Mouse (Mus musculus): Measurements from ENCODE around the gene Bcl7b. TPM values are rescaled to one million over a fixed set of nuclear protein-coding genes. Genes with fewer than 3 reads are reported as not detected.

The Bcl7b gene
- total and polyA plus RNA-seq, 2 experiments from 2014 or later: 33.2 to 39.7 TPM

DNA sequence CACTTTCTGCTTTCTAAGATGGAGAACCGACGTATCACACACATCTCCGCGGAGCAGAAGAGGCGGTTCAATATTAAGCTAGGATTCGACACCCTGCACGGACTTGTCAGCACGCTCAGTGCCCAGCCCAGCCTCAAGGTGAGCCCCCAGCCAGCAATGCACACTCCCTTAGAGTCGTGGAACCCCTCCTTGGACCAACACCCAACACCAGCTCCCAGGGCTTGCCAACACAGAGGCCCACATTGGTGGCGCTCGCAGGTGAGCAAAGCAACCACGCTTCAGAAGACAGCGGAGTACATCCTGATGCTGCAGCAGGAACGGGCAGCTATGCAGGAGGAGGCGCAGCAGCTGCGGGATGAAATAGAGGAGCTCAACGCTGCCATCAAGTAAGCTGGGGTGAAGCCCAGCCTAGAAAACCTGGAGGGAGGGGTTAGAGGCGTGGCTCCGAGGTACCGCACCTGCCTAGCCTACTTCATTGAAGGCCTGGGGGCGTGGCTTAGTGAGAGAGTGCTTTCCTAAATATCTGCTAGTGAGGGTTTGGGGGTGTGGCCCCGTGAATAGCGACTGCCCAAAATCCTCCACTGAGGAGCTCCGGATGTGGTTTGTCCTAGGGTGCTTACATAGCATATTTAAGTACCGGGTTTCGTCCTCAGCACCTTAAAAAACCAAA, 34.2 kb upstream of the Bcl7b start:
- WGBS: 4% methylated on average over 26 of the region's 26 CpGs
- H3K4me1 ChIP-seq (ENCODE audit: insufficient read depth, low read length): 0 out of 2 replicates have a peak, but pooled peaks cover 5% of the 10 kb centered on the region
- H3K9ac ChIP-seq (replicated peaks; ENCODE audit: low read length, poor library complexity, severe bottlenecking): peak overlapping the region; percentile 46
- peaks cover 16% of the 10 kb centered on the region for H3K27me3 ChIP-seq (ENCODE audit: insufficient read depth, low read length)
- H3K9me3 ChIP-seq (ENCODE audit: low read length): no peaks in the 10 kb centered on the region
- DNase-seq (ENCODE audit: low spot score) (peak; percentile 62), ATAC-seq (ENCODE audit: low FRiP score) (0 out of 2 replicates have a peak, but pooled peaks have one; percentile 13)
- no peak overlapping the region for H3K27ac ChIP-seq (ENCODE audit: low read depth, low read length)
- H3K36me3 ChIP-seq (ENCODE audit: insufficient read depth, low read length): no peaks in the 10 kb centered on the region
- TF ChIP-seq CTCF (IDR thresholded peaks at IDR 0.05): no peak
- H3K4me2 ChIP-seq (ENCODE audit: low read depth, low read length, poor library complexity, severe bottlenecking): peak overlapping the region; percentile 55
- peak overlapping the region; percentile 25 for H3K4me3 ChIP-seq (ENCODE audit: low read depth, low read length)

GRCm38 (mm10) chr5:135134534-135134933, 33.5 kb upstream of the Bcl7b start:
- Histone ChIP-seq H3K4me3 (ENCODE audit: low read depth, low read length) (peak overlapping the region; percentile 25), H3K9me3 (ENCODE audit: low read length) (no peaks in the 10 kb centered on the region), H3K27ac (ENCODE audit: low read depth, low read length) (no peak overlapping the region), H3K4me2 (ENCODE audit: low read depth, low read length, poor library complexity, severe bottlenecking) (peak overlapping the region; percentile 55), H3K4me1 (ENCODE audit: insufficient read depth, low read length) (0 out of 2 replicates have a peak, but pooled peaks cover 5% of the 10 kb centered on the region), H3K36me3 (ENCODE audit: insufficient read depth, low read length) (no peaks in the 10 kb centered on the region), H3K27me3 (ENCODE audit: insufficient read depth, low read length) (peaks cover 16% of the 10 kb centered on the region), H3K9ac (replicated peaks; ENCODE audit: low read length, poor library complexity, severe bottlenecking) (no peak overlapping the region)
- peak; percentile 56 for TF ChIP-seq CTCF (IDR thresholded peaks at IDR 0.05)
- 8% methylated on average over 8 of the region's 8 CpGs for WGBS
- peak; percentile 17 for DNase-seq (ENCODE audit: low spot score)
- no peak for ATAC-seq (ENCODE audit: low FRiP score)

GRCm38 (mm10) chr5:135139881-135140280, 28.2 kb upstream of the Bcl7b start:
- Histone ChIP-seq H3K27ac (ENCODE audit: low read depth, low read length) (no peak overlapping the region), H3K36me3 (ENCODE audit: insufficient read depth, low read length) (no peaks in the 10 kb centered on the region), H3K4me3 (ENCODE audit: low read depth, low read length) (no peak overlapping the region), H3K4me1 (ENCODE audit: insufficient read depth, low read length) (no peaks in the 10 kb centered on the region), H3K4me2 (ENCODE audit: low read depth, low read length, poor library complexity, severe bottlenecking) (no peak overlapping the region), H3K27me3 (ENCODE audit: insufficient read depth, low read length) (peaks cover 2% of the 10 kb centered on the region; the same call in 1 of the 2 replicates), H3K9me3 (ENCODE audit: low read length) (no peaks in the 10 kb centered on the region), H3K9ac (replicated peaks; ENCODE audit: low read length, poor library complexity, severe bottlenecking) (no peak overlapping the region)
- DNase-seq (ENCODE audit: low spot score): no peak
- no peak for TF ChIP-seq CTCF (IDR thresholded peaks at IDR 0.05)
- ATAC-seq (ENCODE audit: low FRiP score): no peak
- WGBS: 76% methylated on average over 2 of the region's 2 CpGs

DNA sequence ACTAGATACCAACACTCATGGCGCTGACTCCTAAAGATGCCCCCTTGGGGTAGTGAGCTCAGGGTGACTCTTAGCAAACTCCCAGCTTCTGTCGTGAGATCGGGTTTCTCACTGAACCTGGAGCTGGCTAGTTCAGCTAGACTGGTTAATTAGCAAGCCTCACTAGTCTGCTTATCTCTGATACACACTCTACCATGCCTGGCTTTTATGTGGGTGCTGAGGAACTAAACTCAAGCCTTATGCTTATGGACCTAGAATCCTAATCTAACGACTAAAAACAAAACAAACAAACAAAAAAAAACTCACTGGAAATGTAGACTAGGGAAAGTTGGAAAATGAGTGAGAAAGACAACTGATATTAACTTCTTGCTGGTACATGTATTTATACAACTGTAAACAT, 23.6 kb upstream of the Bcl7b start:
- H3K27me3 ChIP-seq (ENCODE audit: insufficient read depth, low read length): no peaks in the 10 kb centered on the region
- H3K4me3 ChIP-seq (ENCODE audit: low read depth, low read length): no peak overlapping the region
- H3K36me3 ChIP-seq (ENCODE audit: insufficient read depth, low read length): no peaks in the 10 kb centered on the region
- DNase-seq (ENCODE audit: low spot score): no peak
- ATAC-seq (ENCODE audit: low FRiP score): no peak
- no peak overlapping the region for H3K4me2 ChIP-seq (ENCODE audit: low read depth, low read length, poor library complexity, severe bottlenecking)
- no peaks in the 10 kb centered on the region for H3K4me1 ChIP-seq (ENCODE audit: insufficient read depth, low read length)
- no peak overlapping the region for H3K27ac ChIP-seq (ENCODE audit: low read depth, low read length)
- WGBS: 63% methylated on average over 4 of the region's 4 CpGs
- TF ChIP-seq CTCF (IDR thresholded peaks at IDR 0.05): no peak
- H3K9me3 ChIP-seq (ENCODE audit: low read length): no peaks in the 10 kb centered on the region
- no peak overlapping the region for H3K9ac ChIP-seq (replicated peaks; ENCODE audit: low read length, poor library complexity, severe bottlenecking)

- WGBS: 80% methylated on average over 3 of the region's 3 CpGs
- TF ChIP-seq CTCF (IDR thresholded peaks at IDR 0.05): no peak
- H3K4me2 ChIP-seq (ENCODE audit: low read depth, low read length, poor library complexity, severe bottlenecking): no peak overlapping the region
- no peaks in the 10 kb centered on the region for H3K36me3 ChIP-seq (ENCODE audit: insufficient read depth, low read length)
- DNase-seq (ENCODE audit: low spot score) (no peak), ATAC-seq (ENCODE audit: low FRiP score) (no peak)
- H3K9ac ChIP-seq (replicated peaks; ENCODE audit: low read length, poor library complexity, severe bottlenecking): no peak overlapping the region
- no peaks in the 10 kb centered on the region for H3K4me1 ChIP-seq (ENCODE audit: insufficient read depth, low read length)
- no peak overlapping the region for H3K27ac ChIP-seq (ENCODE audit: low read depth, low read length)
- no peaks in the 10 kb centered on the region for H3K27me3 ChIP-seq (ENCODE audit: insufficient read depth, low read length)
- no peak overlapping the region for H3K4me3 ChIP-seq (ENCODE audit: low read depth, low read length)
- no peaks in the 10 kb centered on the region for H3K9me3 ChIP-seq (ENCODE audit: low read length)
Observed at GRCm38 (mm10) chr5:135145532-135145931, 22.6 kb upstream of the Bcl7b start.

DNA sequence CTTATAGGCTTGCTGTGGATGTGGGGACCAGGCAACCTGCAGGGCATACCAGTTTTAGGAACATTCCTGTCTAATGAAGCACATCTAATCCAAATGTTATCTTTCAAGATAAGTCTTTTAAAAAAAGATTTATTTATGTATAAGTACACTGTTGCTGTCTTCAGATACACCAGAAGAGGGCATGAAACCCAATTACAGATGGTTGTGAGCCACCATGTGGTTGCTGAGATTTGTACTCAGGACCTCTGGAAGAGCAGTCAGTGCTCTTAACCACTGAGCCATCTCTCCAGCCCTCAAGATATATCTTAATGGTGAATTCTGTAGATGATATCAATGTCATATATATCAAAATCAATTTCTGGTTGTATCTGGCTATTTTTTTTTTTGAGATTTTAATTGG, 22.1 kb upstream of the Bcl7b start:
- no peak for ATAC-seq (ENCODE audit: low FRiP score)
- Histone ChIP-seq H3K27me3 (ENCODE audit: insufficient read depth, low read length) (no peaks in the 10 kb centered on the region), H3K9ac (replicated peaks; ENCODE audit: low read length, poor library complexity, severe bottlenecking) (no peak overlapping the region), H3K4me2 (ENCODE audit: low read depth, low read length, poor library complexity, severe bottlenecking) (no peak overlapping the region), H3K9me3 (ENCODE audit: low read length) (no peaks in the 10 kb centered on the region), H3K36me3 (ENCODE audit: insufficient read depth, low read length) (no peaks in the 10 kb centered on the region), H3K4me1 (ENCODE audit: insufficient read depth, low read length) (no peaks in the 10 kb centered on the region), H3K4me3 (ENCODE audit: low read depth, low read length) (no peak overlapping the region), H3K27ac (ENCODE audit: low read depth, low read length) (no peak overlapping the region)
- no peak for DNase-seq (ENCODE audit: low spot score)
- TF ChIP-seq CTCF (IDR thresholded peaks at IDR 0.05): peak; percentile 48
